Comparison of ENCODE assay signal across 17 mouse cellular contexts in the genomic region with DNA sequence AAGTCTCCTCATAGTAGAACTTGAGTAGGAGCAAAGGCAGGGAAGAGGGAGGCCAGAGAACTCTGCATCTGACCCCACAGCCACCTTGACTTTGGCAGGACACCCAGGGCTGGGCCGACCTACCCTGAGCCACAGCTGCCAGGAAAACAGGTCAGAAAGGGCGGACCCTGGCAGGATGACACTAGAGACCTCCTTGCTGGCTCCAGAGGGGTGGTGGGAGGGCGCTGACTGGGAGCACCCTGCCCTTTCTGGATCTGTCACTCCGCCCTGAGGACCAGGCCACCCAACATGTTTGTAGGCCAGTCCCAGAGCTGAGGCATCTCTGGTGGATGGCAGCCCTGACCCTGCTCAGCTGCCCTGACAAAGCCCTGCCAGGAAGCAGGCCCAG. TPM values are rescaled to one million over a fixed set of nuclear protein-coding genes. Genes with fewer than 3 reads are reported as not detected.
A peak's percentile ranks its signal among the peaks of the same experiment; 100 is the strongest.
DNase-seq lines count a peak whose midpoint lies in the region; ATAC-seq lines count a peak whose summit lies in the region.
"Had no signal": no experiment of that assay in that cellular context is flagged by ENCODE, and none has a peak within 500 bp of the region (broad histone marks: within the 10 kb centered on the region; RNA-seq: fewer than 3 reads in every experiment).

No protein-coding gene starts in this region.

- H3K4me2 ChIP-seq in liver, embryonic 16.5 days (ENCODE audit: low read depth, low read length): no peak overlapping the region
- H3K4me2 ChIP-seq: forebrain, embryonic 12.5 days; hindbrain, embryonic 12.5 days had no signal

- no peak for ATAC-seq in liver, embryonic 16.5 days (ENCODE audit: low read depth)
- ATAC-seq: inflammation-experienced regulatory T-cells, adult 6 months had no signal

- no peaks in the 10 kb centered on the region for H3K9me3 ChIP-seq in embryonic facial prominence, embryonic 10.5 days
- no peaks in the 10 kb centered on the region for H3K9me3 ChIP-seq in liver, embryonic 16.5 days (replicated peaks; ENCODE audit: control insufficient read depth, low read length)
- H3K9me3 ChIP-seq: forebrain, embryonic 12.5 days; hindbrain, embryonic 12.5 days; limb, embryonic 10.5 days had no signal

- WGBS in embryonic facial prominence, embryonic 10.5 days: 76% methylated on average over 4 of the region's 4 CpGs
- 71% methylated on average over 4 of the region's 4 CpGs for WGBS in liver, embryonic 16.5 days (ENCODE audit: insufficient replicate concordance)

- H3K9ac ChIP-seq in liver, embryonic 16.5 days (ENCODE audit: low read depth, low read length): 0 out of 2 replicates have a peak overlapping the region, but pooled peaks have one; percentile 1
- H3K9ac ChIP-seq: forebrain, embryonic 12.5 days; hindbrain, embryonic 12.5 days had no signal

- no peaks in the 10 kb centered on the region for H3K27me3 ChIP-seq in embryonic facial prominence, embryonic 10.5 days (replicated peaks; ENCODE audit: low read depth, poor library complexity, severe bottlenecking)
- H3K27me3 ChIP-seq in liver, embryonic 16.5 days (ENCODE audit: control insufficient read depth, insufficient read depth, low read depth, low read length): no peaks in the 10 kb centered on the region
- H3K27me3 ChIP-seq: hindbrain, embryonic 12.5 days had no signal

- peaks cover 26% of the 10 kb centered on the region for H3K4me1 ChIP-seq in embryonic facial prominence, embryonic 10.5 days
- peaks cover 50% of the 10 kb centered on the region for H3K4me1 ChIP-seq in liver, embryonic 16.5 days (ENCODE audit: control insufficient read depth, low read depth, low read length)
- H3K4me1 ChIP-seq: forebrain, embryonic 12.5 days; hindbrain, embryonic 12.5 days had no signal

- no peaks in the 10 kb centered on the region for H3K36me3 ChIP-seq in embryonic facial prominence, embryonic 10.5 days (replicated peaks)
- H3K36me3 ChIP-seq in liver, embryonic 16.5 days (ENCODE audit: control insufficient read depth, insufficient read depth): no peaks in the 10 kb centered on the region
- H3K36me3 ChIP-seq: forebrain, embryonic 12.5 days; hindbrain, embryonic 12.5 days; limb, embryonic 10.5 days had no signal

- DNase-seq in gastrocnemius, adult 18-20 months (ENCODE audit: low spot score): peak; percentile 51
- DNase-seq in gastrocnemius, postnatal 10 days: no peak
- peak; percentile 43 to 53 for DNase-seq in kidney, adult 8-10 months
- DNase-seq in kidney, postnatal 14 days: no peak
- DNase-seq in embryonic facial prominence, embryonic 10.5 days (ENCODE audit: low spot score): no peak
- DNase-seq in ovary, postnatal 14 days (ENCODE audit: low spot score): no peak
- DNase-seq: adrenal gland, postnatal 14 days; B cell, adult 2 months; heart, adult 2 months; lung, adult 18-20 months; thymus, postnatal 4 days had no signal

- no peak overlapping the region for H3K4me3 ChIP-seq in embryonic facial prominence, embryonic 10.5 days
- H3K4me3 ChIP-seq in liver, embryonic 16.5 days (ENCODE audit: low read depth, low read length): no peak overlapping the region
- H3K4me3 ChIP-seq: forebrain, embryonic 12.5 days; heart, adult 2 months; hindbrain, embryonic 12.5 days; left cerebral cortex, adult 2 months; limb, embryonic 10.5 days had no signal

- H3K27ac ChIP-seq in embryonic facial prominence, embryonic 10.5 days (replicated peaks): peak overlapping the region; percentile 19; the same call in 1 of the 2 replicates
- no peak overlapping the region for H3K27ac ChIP-seq in liver, embryonic 16.5 days (ENCODE audit: low read length)
- H3K27ac ChIP-seq: forebrain, embryonic 12.5 days; heart, adult 2 months; hindbrain, embryonic 12.5 days; left cerebral cortex, adult 2 months; limb, embryonic 10.5 days had no signal

RNA-seq across cellular contexts. Expression of gene Bloc1s4, which starts 19.4 kb away (rescaled TPM):
- total RNA-seq in gastrocnemius, adult 18-20 months (2021): 10 to 100 TPM in 1 of 2 experiments, 1 to 10 TPM in 1; 9.4 to 10.1 TPM
- 10 to 100 TPM in 1 of 2 experiments, 1 to 10 TPM in 1; 9.8 to 11.0 TPM for total RNA-seq in gastrocnemius, postnatal 10 days (2021)
- 20.5 and 24.2 TPM in 2 replicates for polyA plus RNA-seq in embryonic facial prominence, embryonic 10.5 days (2016; fragmentation: Nextera tagmentation; extraction: Ambion mirVana)
- 11.3 and 12.6 TPM in 2 replicates for polyA plus RNA-seq in liver, embryonic 16.5 days (2015; fragmentation: Nextera tagmentation; extraction: Ambion mirVana)

RNA-seq across cellular contexts. Expression of gene D5Ertd579e, which starts 33.3 kb away (rescaled TPM):
- total RNA-seq in gastrocnemius, adult 18-20 months (2021): 10 to 100 TPM; 88.1 to 91.1 TPM
- total RNA-seq in gastrocnemius, postnatal 10 days (2021): 10 to 100 TPM; 51.2 to 67.3 TPM
- polyA plus RNA-seq in embryonic facial prominence, embryonic 10.5 days (2016; fragmentation: Nextera tagmentation; extraction: Ambion mirVana): 25.7 and 28.5 TPM in 2 replicates
- 22.6 and 23.2 TPM in 2 replicates for polyA plus RNA-seq in liver, embryonic 16.5 days (2015; fragmentation: Nextera tagmentation; extraction: Ambion mirVana)

Comparison
In these comparisons a context has a peak if more than half of its experiments do, and no peak if none do; other contexts are left out.
1. DNase-seq: peak in gastrocnemius, adult 18-20 months (single experiment) and kidney, adult 8-10 months (2 of 2); none in gastrocnemius, postnatal 10 days (single experiment), kidney, postnatal 14 days (single experiment), embryonic facial prominence, embryonic 10.5 days (single experiment) and ovary, postnatal 14 days (single experiment).